Mouse (Mus musculus) liver, embryonic 14.5 days (tissue): Measurements from ENCODE around the gene Midn.

Source experiments
- CTCF ChIP-seq: IDR thresholded peaks from 2 replicates; pipeline ENCODE4 v1.5.1; 2016; ENCODE audit warnings: antibody characterized with exemption, low read depth, control low read depth
- EP300 ChIP-seq: IDR thresholded peaks from 2 replicates; pipeline ENCODE4 v1.6.1; 2016; ENCODE audit warnings: antibody characterized with exemption, low read depth

DNA sequence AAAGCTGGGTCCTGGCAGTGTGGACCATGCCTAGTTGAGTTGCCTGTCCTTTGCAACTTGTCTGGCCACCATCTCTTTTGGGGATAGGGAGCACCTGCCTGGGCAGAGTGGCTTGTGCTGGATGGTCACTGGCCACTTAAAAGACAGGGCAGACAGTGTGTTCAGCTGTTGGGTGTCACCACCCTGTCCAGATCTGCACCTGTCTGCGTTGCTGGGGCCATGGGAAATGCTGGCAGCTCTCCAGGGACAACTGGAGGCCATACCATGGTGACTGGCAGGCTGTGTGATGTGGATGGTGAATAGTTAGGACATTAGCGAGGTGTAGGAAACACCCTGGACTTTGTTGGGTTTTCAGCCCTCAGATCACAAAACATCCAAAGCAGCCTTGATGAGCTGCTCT, 27.9 kb upstream of the Midn start:
- TF ChIP-seq CTCF (no peak), EP300 (no peak)
